Mouse (Mus musculus) MEL (cell line): ENCODE results near the gene Krt26. TPM values are rescaled to one million over a fixed set of nuclear protein-coding genes. Genes with fewer than 3 reads are reported as not detected.

Source experiments
- DNase-seq: peaks from one replicate; pipeline ENCODE4 v3.0.0; 2011; ENCODE audit warnings: low read depth, low spot score
- H3K27ac ChIP-seq: 2 replicates; pipeline ENCODE4 v1.5.1; 2012; ENCODE audit warnings: low read depth, mild to moderate bottlenecking, control low read depth, low read length, moderate library complexity; ENCODE audit not compliant: control insufficient read depth
- H3K27me3 ChIP-seq, 2 experiments: fragments of 150-350 bp in 1 of 2; sonication (generic) in 1 of 2; 2 replicates each; pipeline ENCODE4 v1.6.1; 2012; ENCODE audit warnings: low read length in 2 of 2, mild to moderate bottlenecking in 2 of 2, improper control_type of control experiment in 1 of 2, moderate library complexity in 1 of 2; ENCODE audit not compliant: insufficient read depth in 2 of 2, control insufficient read depth in 1 of 2
- H3K36me3 ChIP-seq, 2 experiments: 2 replicates each; pipeline ENCODE4 v1.6.1; 2012 to 2014; ENCODE audit warnings: low read length in 2 of 2, improper control_type of control experiment in 1 of 2, inconsistent platforms in 1 of 2, mild to moderate bottlenecking in 1 of 2; ENCODE audit not compliant: insufficient read depth in 2 of 2, control insufficient read depth in 1 of 2
- H3K4me1 ChIP-seq, 2 experiments: fragments of 150-350 bp in 1 of 2; sonication (generic) in 1 of 2; 2 replicates each; pipeline ENCODE4 v1.6.1; 2012; ENCODE audit warnings: low read length in 2 of 2, improper control_type of control experiment in 1 of 2, mild to moderate bottlenecking in 1 of 2; ENCODE audit not compliant: insufficient read depth in 2 of 2, control insufficient read depth in 1 of 2
- H3K4me3 ChIP-seq, 2 experiments: fragments of 150-350 bp in 1 of 2; sonication (generic) in 1 of 2; 2 replicates each; pipeline ENCODE4 v1.5.1; 2012; ENCODE audit warnings: low read depth in 2 of 2, low read length in 2 of 2, mild to moderate bottlenecking in 2 of 2, moderate library complexity in 2 of 2, control low read depth in 1 of 2, improper control_type of control experiment in 1 of 2; ENCODE audit not compliant: control insufficient read depth in 1 of 2, insufficient read depth in 1 of 2
- H3K79me2 ChIP-seq: 2 replicates; pipeline ENCODE4 v1.6.1; 2012; ENCODE audit warnings: mild to moderate bottlenecking, low read length, moderate library complexity; ENCODE audit not compliant: control insufficient read depth, poor library complexity, insufficient read depth
- H3K9ac ChIP-seq: 2 replicates; pipeline ENCODE4 v1.6.1; 2012; ENCODE audit warnings: low read depth, mild to moderate bottlenecking, control low read depth, low read length, moderate library complexity; ENCODE audit not compliant: control insufficient read depth, poor library complexity, severe bottlenecking
- H3K9me3 ChIP-seq: fragments of 150-350 bp; sonication (generic); replicated peaks from 2 replicates; pipeline ENCODE4 v1.6.1; 2012; ENCODE audit warnings: mild to moderate bottlenecking, low read length, improper control_type of control experiment, moderate library complexity; ENCODE audit not compliant: insufficient read depth
- CHD2 ChIP-seq: IDR thresholded peaks from 2 replicates; pipeline ENCODE4 v1.6.1; 2011; ENCODE audit warnings: low read length, improper control_type of control experiment
- CTCF ChIP-seq, 3 experiments: IDR thresholded peaks in 2 of 3; conservative IDR thresholded peaks in 1 of 3; 2 replicates each; pipeline ENCODE4 v1.5.1; 2011 to 2012; ENCODE audit warnings: low read length in 3 of 3, low read depth in 2 of 3, mild to moderate bottlenecking in 2 of 3, improper control_type of control experiment in 1 of 3, inconsistent platforms in 1 of 3, mixed read lengths in 1 of 3, moderate library complexity in 1 of 3; ENCODE audit not compliant: control insufficient read depth in 1 of 3, insufficient read depth in 1 of 3, poor library complexity in 1 of 3, severe bottlenecking in 1 of 3
- ELF1 ChIP-seq: IDR thresholded peaks from 2 replicates; pipeline ENCODE4 v1.6.1; 2014; ENCODE audit warnings: low read depth, mild to moderate bottlenecking, inconsistent platforms, low read length, improper control_type of control experiment, moderate library complexity
- EP300 ChIP-seq, 2 experiments: IDR thresholded peaks; 2 replicates each; pipeline ENCODE4 v1.6.1; 2011; ENCODE audit warnings: improper control_type of control experiment in 2 of 2, low read length in 2 of 2, low read depth in 1 of 2, mild to moderate bottlenecking in 1 of 2
- GABPA ChIP-seq: IDR thresholded peaks from 2 replicates; pipeline ENCODE4 v1.6.1; 2012; ENCODE audit warnings: low read depth, mild to moderate bottlenecking, inconsistent platforms, low read length, improper control_type of control experiment, moderate library complexity
- GATA1 ChIP-seq: IDR thresholded peaks from 2 replicates; pipeline ENCODE4 v1.6.1; 2011; ENCODE audit warnings: low read depth, low read length, improper control_type of control experiment
- HCFC1 ChIP-seq: IDR thresholded peaks from 2 replicates; pipeline ENCODE4 v1.6.1; 2012; ENCODE audit warnings: low read depth, mild to moderate bottlenecking, inconsistent platforms, low read length, improper control_type of control experiment, moderate library complexity
- JUND ChIP-seq: IDR thresholded peaks from 2 replicates; pipeline ENCODE4 v1.6.1; 2011; ENCODE audit warnings: low read depth, mild to moderate bottlenecking, improper control_type of control experiment, low read length
- MAFK ChIP-seq: IDR thresholded peaks from 2 replicates; pipeline ENCODE4 v1.6.1; 2011; ENCODE audit warnings: low read depth, mild to moderate bottlenecking, low read length, improper control_type of control experiment, borderline replicate concordance
- MAX ChIP-seq: IDR thresholded peaks from 2 replicates; pipeline ENCODE4 v1.6.1; 2011; ENCODE audit warnings: low read length, improper control_type of control experiment
- MXI1 ChIP-seq: IDR thresholded peaks from 2 replicates; pipeline ENCODE4 v1.6.1; 2011; ENCODE audit warnings: mild to moderate bottlenecking, low read depth, low read length, improper control_type of control experiment
- MYC ChIP-seq: IDR thresholded peaks from 2 replicates; pipeline ENCODE4 v1.6.1; 2011; ENCODE audit warnings: low read depth, mild to moderate bottlenecking, low read length, improper control_type of control experiment, moderate library complexity
- SMC3 ChIP-seq: IDR thresholded peaks from 2 replicates; pipeline ENCODE4 v1.6.1; 2011; ENCODE audit warnings: low read depth, low read length, improper control_type of control experiment
- TCF12 ChIP-seq: IDR thresholded peaks from 2 replicates; pipeline ENCODE4 v1.6.1; 2014; ENCODE audit warnings: low read depth, mild to moderate bottlenecking, inconsistent platforms, low read length, improper control_type of control experiment, moderate library complexity
- USF1 ChIP-seq: IDR thresholded peaks from 2 replicates; pipeline ENCODE4 v1.6.1; 2014; ENCODE audit warnings: low read depth, mild to moderate bottlenecking, inconsistent platforms, low read length, improper control_type of control experiment, moderate library complexity
- ZC3H11A ChIP-seq: IDR thresholded peaks from 2 replicates; pipeline ENCODE4 v1.6.1; 2012; ENCODE audit warnings: low read depth, mild to moderate bottlenecking, inconsistent platforms, low read length, improper control_type of control experiment
- ZMIZ1 ChIP-seq: IDR thresholded peaks from 2 replicates; pipeline ENCODE4 v1.6.1; 2012; ENCODE audit warnings: low read depth, mild to moderate bottlenecking, inconsistent platforms, low read length, improper control_type of control experiment, moderate library complexity
- polyA plus RNA-seq, 2 experiments: library from polyadenylated mRNA; stranded (reverse) in 1 of 2; unstranded in 1 of 2; fragments of >175 nt in 1 of 2; fragments of >200 nt in 1 of 2; gene quantifications; 2 replicates each; pipeline versions ENCODE4 v1.2.1 to v1.2.4; 2012; ENCODE audit warnings: low replicate concordance in 2 of 2, low read depth in 1 of 2; ENCODE audit not compliant: insufficient read length in 2 of 2, insufficient read depth in 1 of 2, missing spikeins in 1 of 2
- total RNA-seq: library from RNA; depleted of rRNA; stranded (reverse); fragments of 300-350 nt; gene quantifications from 2 replicates; pipeline ENCODE4 v1.2.3, GENCODE M21; 2012

Krt26 gene
- total and polyA plus RNA-seq, 3 experiments = not detected

- peak in 2 of 3 experiments; percentile 72 to 97 for TF ChIP-seq CTCF (IDR thresholded peaks at IDR 0.05 in 2 of 3, conservative IDR thresholded peaks at IDR 0.05 in 1 of 3; ENCODE audit: control insufficient read depth in 1 of 3, insufficient read depth in 1 of 3, low read depth in 2 of 3, low read length in 3 of 3, poor library complexity in 1 of 3, severe bottlenecking in 1 of 3)
- TF ChIP-seq ZC3H11A = peak; percentile 97
- no peak for TF ChIP-seq JUND
- peak; percentile 44; the same call in 1 of the 2 replicates for TF ChIP-seq MYC
- TF ChIP-seq CHD2 = no peak
- TF ChIP-seq MAX = peak; percentile 48; the same call in 1 of the 2 replicates
- TF ChIP-seq SMC3 = peak; percentile 98
- TF ChIP-seq, all 39 proteins: peak for 5
- H3K27me3 ChIP-seq = peaks cover 2 to 6% of the 10 kb centered on the region in 2 experiments; a peak in 3 of 4 replicates
These were observed 41.8 kb upstream of the Krt26 start for GRCm38 (mm10) chr11:99379568-99379967.

DNA sequence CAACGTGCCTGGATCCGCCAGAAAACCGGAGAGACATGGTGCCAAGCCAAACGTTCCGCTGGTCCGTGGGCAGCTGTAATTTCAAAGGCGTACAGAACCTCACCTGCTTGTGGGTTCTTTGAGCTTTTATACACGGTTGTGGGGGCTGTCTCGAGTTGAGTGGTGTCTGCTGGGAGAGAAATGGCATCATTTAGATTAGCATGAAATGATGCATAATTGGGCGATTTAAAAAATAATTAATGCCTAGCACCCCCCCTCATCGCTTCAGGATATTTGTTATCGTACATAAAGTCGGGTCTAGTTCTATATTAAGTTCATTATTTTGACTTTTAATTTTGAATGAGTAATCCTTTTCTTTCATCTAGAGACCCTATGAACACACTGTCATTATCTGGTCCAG is 37.0 kb upstream of the Krt26 start, which contains the start of gene Krt28:
Krt28 (minus strand) TSS at position 101 of the 400 bp plus-strand sequence.
- 0 out of 4 replicates have a peak, but pooled peaks cover 0 to under 1% of the 10 kb centered on the region in 2 experiments for H3K4me1 ChIP-seq
- no peak for TF ChIP-seq USF1
- no peak for TF ChIP-seq TCF12
- TF ChIP-seq GABPA = no peak
- no peak for TF ChIP-seq ZMIZ1
- TF ChIP-seq GATA1 = no peak
- no peak for TF ChIP-seq MXI1
- no peak for TF ChIP-seq JUND
- no peak for TF ChIP-seq ELF1
- TF ChIP-seq EP300 (IDR thresholded peaks at IDR 0.05; ENCODE audit: low read depth in 1 of 2, low read length in 2 of 2) = no peak
- TF ChIP-seq HCFC1 = no peak
- no peak for TF ChIP-seq CHD2
- TF ChIP-seq MAFK = no peak
- no peak for TF ChIP-seq MYC
- TF ChIP-seq ZC3H11A = no peak

More at GRCm38 (mm10) chr11:99379568-99379967, 41.8 kb upstream of the Krt26 start:
- Histone ChIP-seq H3K9ac (no peak overlapping the region), H3K4me1 (no peaks in the 10 kb centered on the region), H3K27ac (no peak overlapping the region), H3K4me3 (no peak overlapping the region), H3K9me3 (no peaks in the 10 kb centered on the region), H3K36me3 (no peaks in the 10 kb centered on the region), H3K79me2 (no peaks in the 10 kb centered on the region)
- DNase-seq = peak; percentile 84

More for the DNA sequence above, 37.0 kb upstream of the Krt26 start, which contains the start of gene Krt28:
- Histone ChIP-seq H3K9me3 (no peaks in the 10 kb centered on the region), H3K79me2 (no peaks in the 10 kb centered on the region), H3K36me3 (no peaks in the 10 kb centered on the region), H3K9ac (no peak within 1 kb of the TSS), H3K4me3 (no peak within 1 kb of the TSS), H3K27ac (no peak within 1 kb of the TSS), H3K27me3 (peaks cover 13 to 18% of the 10 kb centered on the region in 2 experiments)
- DNase-seq = no peak
